Comparison of ENCODE assay signal across 26 mouse cellular contexts in genomic region chr3:135796117-135796516, GRCm38 (mm10). TPM values are rescaled to one million over a fixed set of nuclear protein-coding genes. Genes with fewer than 3 reads are reported as not detected.
DNase-seq lines count a peak whose midpoint lies in the region; ATAC-seq lines count a peak whose summit lies in the region.
"Had no signal": no experiment of that assay in that cellular context is flagged by ENCODE, and none has a peak within 500 bp of the region (broad histone marks: within the 10 kb centered on the region; RNA-seq: fewer than 3 reads in every experiment).

No protein-coding gene starts in this region.

- no peaks in the 10 kb centered on the region for H3K27me3 ChIP-seq in intestine, embryonic 16.5 days (replicated peaks; ENCODE audit: control insufficient read depth, insufficient read depth, low read length)
- H3K27me3 ChIP-seq in intestine, embryonic 15.5 days (replicated peaks): no peaks in the 10 kb centered on the region
- no peaks in the 10 kb centered on the region for H3K27me3 ChIP-seq in megakaryocyte, embryonic 14.5 days (replicated peaks)
- no peaks in the 10 kb centered on the region for H3K27me3 ChIP-seq in forebrain, embryonic 10.5 days (ENCODE audit: poor library complexity, severe bottlenecking)
- H3K27me3 ChIP-seq: CH12.LX; embryonic facial prominence, embryonic 13.5 days; embryonic facial prominence, embryonic 15.5 days; forebrain, embryonic 13.5 days; forebrain, embryonic 15.5 days had no signal

- H3K36me3 ChIP-seq in intestine, embryonic 16.5 days (ENCODE audit: control insufficient read depth, insufficient read depth, low read length): no peaks in the 10 kb centered on the region
- H3K36me3 ChIP-seq in intestine, embryonic 15.5 days: no peaks in the 10 kb centered on the region
- no peaks in the 10 kb centered on the region for H3K36me3 ChIP-seq in megakaryocyte, embryonic 14.5 days (replicated peaks; ENCODE audit: low read length)
- no peaks in the 10 kb centered on the region for H3K36me3 ChIP-seq in forebrain, embryonic 10.5 days (replicated peaks)
- H3K36me3 ChIP-seq: embryonic facial prominence, embryonic 13.5 days; embryonic facial prominence, embryonic 15.5 days; forebrain, embryonic 15.5 days; G1E had no signal

- no peak overlapping the region for H3K4me2 ChIP-seq in intestine, embryonic 16.5 days (ENCODE audit: low read depth, low read length)
- H3K4me2 ChIP-seq in intestine, embryonic 15.5 days (replicated peaks): no peak overlapping the region
- H3K4me2 ChIP-seq: embryonic facial prominence, embryonic 13.5 days; embryonic facial prominence, embryonic 15.5 days; forebrain, embryonic 13.5 days; forebrain, embryonic 15.5 days had no signal

- H3K9me3 ChIP-seq in intestine, embryonic 16.5 days (ENCODE audit: control insufficient read depth, low read length): no peaks in the 10 kb centered on the region
- H3K9me3 ChIP-seq in intestine, embryonic 15.5 days: no peaks in the 10 kb centered on the region
- H3K9me3 ChIP-seq in megakaryocyte, embryonic 14.5 days: 0 out of 2 replicates have a peak, but pooled peaks cover 5% of the 10 kb centered on the region
- H3K9me3 ChIP-seq in forebrain, embryonic 10.5 days: no peaks in the 10 kb centered on the region
- H3K9me3 ChIP-seq: embryonic facial prominence, embryonic 13.5 days; embryonic facial prominence, embryonic 15.5 days; forebrain, embryonic 13.5 days; forebrain, embryonic 15.5 days; G1E had no signal

- H3K27ac ChIP-seq in intestine, embryonic 16.5 days (ENCODE audit: low read length): no peak overlapping the region
- no peak overlapping the region for H3K27ac ChIP-seq in intestine, embryonic 15.5 days
- H3K27ac ChIP-seq in forebrain, embryonic 10.5 days: no peak overlapping the region
- H3K27ac ChIP-seq: embryonic facial prominence, embryonic 13.5 days; embryonic facial prominence, embryonic 15.5 days; forebrain, embryonic 13.5 days; forebrain, embryonic 15.5 days had no signal

- peak; percentile 62; the same call in 1 of the 2 replicates for ATAC-seq in intestine, embryonic 16.5 days
- no peak for ATAC-seq in intestine, embryonic 15.5 days
- no peak for ATAC-seq in megakaryocyte, adult 5-6 weeks (ENCODE audit: poor library complexity, severe bottlenecking)
- 0 out of 2 replicates have a peak, but pooled peaks have one; percentile 37 for ATAC-seq in megakaryocyte-erythroid progenitor cell, adult 5-6 weeks (replicated peaks; ENCODE audit: low FRiP score, low TSS enrichment, poor library complexity, severe bottlenecking)
- ATAC-seq: CD4-positive, CD25-positive, alpha-beta regulatory T cell, adult 4 months; forebrain, embryonic 13.5 days; forebrain, embryonic 15.5 days; forebrain, postnatal 0 days had no signal

- WGBS in intestine, embryonic 16.5 days: 90% methylated on average over 6 of the region's 6 CpGs
- 89% methylated on average over 6 of the region's 6 CpGs for WGBS in intestine, embryonic 15.5 days
- 95% methylated on average over 6 of the region's 6 CpGs for WGBS in forebrain, embryonic 10.5 days

- H3K4me1 ChIP-seq in intestine, embryonic 16.5 days (ENCODE audit: control insufficient read depth, insufficient read depth, low read length): peaks cover 4% of the 10 kb centered on the region; the same call in 1 of the 2 replicates
- no peaks in the 10 kb centered on the region; the same call in 1 of the 2 replicates for H3K4me1 ChIP-seq in intestine, embryonic 15.5 days (replicated peaks)
- no peaks in the 10 kb centered on the region for H3K4me1 ChIP-seq in megakaryocyte, embryonic 14.5 days
- H3K4me1 ChIP-seq in forebrain, embryonic 10.5 days: no peaks in the 10 kb centered on the region
- H3K4me1 ChIP-seq: embryonic facial prominence, embryonic 13.5 days; embryonic facial prominence, embryonic 15.5 days; forebrain, embryonic 13.5 days; forebrain, embryonic 15.5 days had no signal

- no peak overlapping the region for H3K9ac ChIP-seq in intestine, embryonic 16.5 days (ENCODE audit: low read depth, low read length)
- no peak overlapping the region for H3K9ac ChIP-seq in intestine, embryonic 15.5 days
- H3K9ac ChIP-seq: embryonic facial prominence, embryonic 13.5 days; embryonic facial prominence, embryonic 15.5 days; forebrain, embryonic 13.5 days; forebrain, embryonic 15.5 days; forebrain, postnatal 0 days had no signal

- DNase-seq in forebrain, embryonic 10.5 days (ENCODE audit: extremely low spot score, low spot score): no peak
- DNase-seq: adrenal gland, adult 2 months; adrenal gland, postnatal 10 days; adrenal gland, postnatal 25 days; B cell, adult 2 months; cerebellum, adult 11 months; cerebellum, adult 18-20 months; cerebellum, adult 8-10 months; cerebellum, adult 9-11 months; cerebellum, postnatal 14 days; cerebellum, postnatal 36 days; embryo, embryonic 11 days; forebrain, postnatal 0 days had no signal

- H3K4me3 ChIP-seq in intestine, embryonic 16.5 days (ENCODE audit: low read length): no peak overlapping the region
- H3K4me3 ChIP-seq in intestine, embryonic 15.5 days (replicated peaks): no peak overlapping the region
- peak overlapping the region; percentile 6 for H3K4me3 ChIP-seq in megakaryocyte, embryonic 14.5 days (replicated peaks)
- H3K4me3 ChIP-seq in forebrain, embryonic 10.5 days: no peak overlapping the region
- H3K4me3 ChIP-seq: embryonic facial prominence, embryonic 13.5 days; embryonic facial prominence, embryonic 15.5 days; erythroblast, embryonic 14.5 days; forebrain, embryonic 13.5 days; forebrain, embryonic 15.5 days had no signal

RNA-seq across cellular contexts. Expression of gene Slc39a8, which starts 29.0 kb away (rescaled TPM):
- 22.7 and 32.3 TPM in 2 replicates for polyA plus RNA-seq in intestine, embryonic 16.5 days (2015; fragmentation: Nextera tagmentation; extraction: Ambion mirVana)
- 24.3 and 25.3 TPM in 2 replicates for polyA plus RNA-seq in intestine, embryonic 15.5 days (2015; fragmentation: Nextera tagmentation; extraction: Ambion mirVana)
- polyA plus RNA-seq in megakaryocyte, embryonic 14.5 days (2012; ENCODE audit: insufficient read depth, low replicate concordance): 0.23 TPM in 1 of 2 replicates, not detected in the other
- 3.3 and 5.5 TPM in 2 replicates for total RNA-seq in megakaryocyte, adult 5-6 weeks (2015)
- total RNA-seq in megakaryocyte, adult 5-6 weeks (2017): 2.7 and 5.2 TPM in 2 replicates
- 22.9 and 31.0 TPM in 2 replicates for total RNA-seq in megakaryocyte-erythroid progenitor cell, adult 5-6 weeks (2014; fragmentation: Nextera tagmentation)
- total RNA-seq in megakaryocyte-erythroid progenitor cell, adult 5-6 weeks (2017): 25.0 and 39.1 TPM in 2 replicates
- 19.6 and 20.7 TPM in 2 replicates for polyA plus RNA-seq in forebrain, embryonic 10.5 days (2016; fragmentation: Nextera tagmentation; extraction: Ambion mirVana)

Comparison
In these comparisons a context has a peak if more than half of its experiments do, and no peak if none do; other contexts are left out.
1. ATAC-seq: peak in intestine, embryonic 16.5 days (single experiment) and megakaryocyte-erythroid progenitor cell, adult 5-6 weeks (single experiment); none in intestine, embryonic 15.5 days (single experiment) and megakaryocyte, adult 5-6 weeks (single experiment).
2. RNA of gene Slc39a8, which starts 29.0 kb away (polyA plus RNA-seq): 24.3 to 25.3 TPM in intestine, embryonic 15.5 days, 22.7 to 32.3 TPM in intestine, embryonic 16.5 days and 19.6 to 20.7 TPM in forebrain, embryonic 10.5 days; 0.23 TPM in megakaryocyte, embryonic 14.5 days; every median in the first group is over 10 times any median in the second.